Mouse (Mus musculus) Patski (cell line): ENCODE data around the gene Mtnr1b. TPM values are rescaled to one million over a fixed set of nuclear protein-coding genes. Genes with fewer than 3 reads are reported as not detected.

Experiments
- ATAC-seq: fragments of 100-300 bp; one replicate; pipeline ENCODE4 v1.8.0; 2021
- CTCF ChIA-PET: fragments of 350-600 bp; sonication (Branson Sonifier 250); formaldehyde crosslinking; loops from one replicate; lab custom pipeline; 2022; ENCODE audit warnings: inconsistent platforms; lab: Charles Lee
- POLR2A ChIA-PET: fragments of 350-600 bp; sonication (Branson Sonifier 250); formaldehyde crosslinking; loops from one replicate; lab custom pipeline; 2022; ENCODE audit warnings: antibody characterized with exemption, inconsistent platforms; lab: Charles Lee
- DNase-seq: peaks from one replicate; pipeline ENCODE4 v3.0.0-alpha.2; 2011; ENCODE audit warnings: low read depth, low spot score
- H3K27me3 ChIP-seq: fragments of 371-371 bp; one replicate; pipeline ENCODE4 v1.5.1; 2021
- CTCF ChIP-seq: fragments of 100-300 bp; IDR thresholded peaks from one replicate; pipeline ENCODE4 v1.5.1; 2021
- in situ Hi-C: fragments of 300-500 bp; cut with MboI; formaldehyde crosslinking; loops from 3 replicates; pipeline ENCODE4 v1.11.1; 2018; ENCODE audit warnings: low pct_unique_long_range_greater_than_20kb, mixed read lengths
- polyA plus RNA-seq: library from polyadenylated mRNA; unstranded; gene quantifications from one replicate; pipeline ENCODE4 v1.2.3, GENCODE M21; 2021

Gene Mtnr1b
- polyA plus RNA-seq, 1 experiment from 2014 or later: not detected

DNA sequence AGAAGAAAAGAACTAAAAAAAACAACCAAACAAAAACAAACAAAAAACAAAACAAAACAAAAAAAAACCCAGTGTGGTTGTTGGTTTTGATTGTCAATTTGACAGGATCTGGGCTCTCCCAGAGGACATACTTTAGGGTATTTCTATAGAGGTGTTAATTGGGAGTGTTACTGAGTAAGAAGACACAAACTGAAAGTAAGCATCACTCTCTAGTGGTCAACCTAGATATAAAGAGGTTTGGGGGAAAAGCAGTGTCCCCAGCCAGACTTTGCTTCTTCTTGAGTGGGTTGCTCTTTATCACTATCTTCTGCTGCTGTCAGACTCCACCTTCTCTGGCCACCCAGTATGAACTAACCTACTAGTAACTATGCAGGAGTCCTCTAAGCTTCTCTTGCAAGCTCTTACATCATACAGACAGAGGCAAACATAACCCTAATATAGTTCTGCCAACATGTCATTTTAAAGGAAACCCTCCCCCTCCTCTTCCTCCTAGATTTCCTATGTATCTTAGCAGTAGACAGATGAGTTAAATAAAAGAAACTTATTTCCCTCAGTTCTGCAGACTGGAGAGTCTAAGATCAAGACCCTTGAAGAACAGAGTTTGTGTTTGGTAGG is 71.8 kb downstream of the Mtnr1b start:
- H3K27me3 ChIP-seq: no peaks in the 10 kb centered on the region
- ATAC-seq (no peak), DNase-seq (no peak)
- in situ Hi-C loops: no loop called here
- ChIA-PET CTCF (interaction anchor here (1.4 kb wide), 1 partner anchor 11 kb away, joined by 4 read pairs; no protein-coding TSS in a partner anchor), POLR2A (no interaction called here)
- no peak for TF ChIP-seq CTCF

DNA sequence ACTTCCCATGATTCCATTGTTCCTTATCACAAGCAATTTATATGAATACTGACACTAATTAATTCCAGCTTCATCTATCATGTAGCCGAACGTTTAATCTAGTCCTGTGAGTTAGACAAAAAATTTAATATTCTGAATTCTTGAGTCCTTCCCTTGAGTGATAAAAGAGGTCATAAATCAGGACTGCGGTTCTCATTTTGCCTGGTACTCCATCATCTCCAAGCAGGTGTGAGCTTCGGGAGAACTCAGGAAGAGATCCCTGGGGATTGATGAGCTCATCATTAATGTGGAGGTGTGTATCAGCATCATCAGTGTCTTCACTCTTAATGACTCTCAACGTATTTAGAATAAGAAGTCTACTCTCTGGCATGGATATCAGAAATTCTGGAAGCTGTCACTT is 74.0 kb downstream of the Mtnr1b start:
- ATAC-seq: no peak
- H3K27me3 ChIP-seq: no peaks in the 10 kb centered on the region
- CTCF ChIA-PET: no interaction called here
- POLR2A ChIA-PET: no interaction called here
- in situ Hi-C loops: no loop called here
- DNase-seq: no peak
- TF ChIP-seq CTCF: no peak

DNA sequence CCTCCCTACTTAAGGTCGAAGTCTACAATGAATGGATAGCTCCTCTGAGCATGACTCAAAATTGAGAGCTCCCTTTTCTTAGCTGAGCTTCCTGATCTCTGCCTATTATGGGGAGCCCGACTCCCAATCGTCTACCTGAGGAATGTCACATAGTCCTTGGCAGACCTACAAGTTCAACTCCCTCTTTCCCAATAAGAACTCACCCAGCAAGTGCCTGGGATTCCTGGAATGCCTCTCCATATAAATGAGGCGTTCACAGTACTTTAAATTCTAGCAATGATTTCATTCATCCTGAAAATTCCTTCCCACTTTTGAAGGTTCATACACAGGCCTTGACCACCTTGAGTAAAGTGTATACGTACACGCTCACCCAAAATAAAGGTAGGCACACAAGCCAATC is 79.9 kb downstream of the Mtnr1b start:
- H3K27me3 ChIP-seq: no peaks in the 10 kb centered on the region
- in situ Hi-C loops: no loop called here
- no peak for DNase-seq
- no peak for TF ChIP-seq CTCF
- ChIA-PET CTCF (no interaction called here), POLR2A (no interaction called here)
- no peak for ATAC-seq

DNA sequence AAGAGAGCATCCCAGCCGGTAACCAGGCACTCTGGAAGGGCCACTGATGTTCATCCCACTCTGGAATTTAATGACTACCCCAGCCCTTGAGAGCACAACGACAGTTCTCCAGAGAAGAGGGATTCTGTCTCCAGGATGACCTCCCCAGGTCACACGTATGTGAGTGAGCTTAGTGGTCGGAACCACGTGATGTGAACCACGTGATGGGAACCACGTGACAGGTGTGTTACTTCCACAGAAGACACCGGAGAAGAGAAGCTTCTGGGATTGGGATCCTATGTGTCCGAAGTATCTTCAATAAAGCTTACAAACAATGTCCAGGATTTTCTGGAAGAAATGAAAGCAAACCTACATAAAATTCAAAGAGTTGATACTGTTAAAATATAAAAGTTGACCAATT is 82.3 kb downstream of the Mtnr1b start:
- ChIA-PET POLR2A (no interaction called here), CTCF (no interaction called here)
- ATAC-seq (no peak), DNase-seq (no peak)
- in situ Hi-C loops: no loop called here
- H3K27me3 ChIP-seq: no peaks in the 10 kb centered on the region
- TF ChIP-seq CTCF: no peak

DNA sequence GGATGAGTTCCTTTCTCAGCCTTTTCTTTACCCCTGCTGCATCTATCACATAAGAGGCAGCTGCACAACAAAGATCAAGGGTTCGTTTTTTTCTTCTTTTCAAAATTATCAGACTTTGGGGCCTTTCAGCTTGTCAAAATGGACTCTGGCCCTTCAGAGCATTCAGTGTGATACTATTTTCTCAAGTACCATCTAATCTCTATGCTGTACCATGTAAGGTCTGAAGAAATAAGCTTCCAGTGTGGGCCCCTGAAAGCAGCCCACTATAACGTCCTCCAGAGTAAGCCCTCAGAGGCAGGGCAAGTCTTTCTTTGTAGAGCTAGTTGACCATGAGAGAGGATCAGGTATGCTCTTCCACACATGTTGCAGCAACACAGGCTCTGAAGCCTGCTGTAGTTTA is 87.7 kb downstream of the Mtnr1b start:
- no peaks in the 10 kb centered on the region for H3K27me3 ChIP-seq
- DNase-seq (no peak), ATAC-seq (no peak)
- ChIA-PET POLR2A (no interaction called here), CTCF (no interaction called here)
- TF ChIP-seq CTCF: no peak
- in situ Hi-C loops: no loop called here

DNA sequence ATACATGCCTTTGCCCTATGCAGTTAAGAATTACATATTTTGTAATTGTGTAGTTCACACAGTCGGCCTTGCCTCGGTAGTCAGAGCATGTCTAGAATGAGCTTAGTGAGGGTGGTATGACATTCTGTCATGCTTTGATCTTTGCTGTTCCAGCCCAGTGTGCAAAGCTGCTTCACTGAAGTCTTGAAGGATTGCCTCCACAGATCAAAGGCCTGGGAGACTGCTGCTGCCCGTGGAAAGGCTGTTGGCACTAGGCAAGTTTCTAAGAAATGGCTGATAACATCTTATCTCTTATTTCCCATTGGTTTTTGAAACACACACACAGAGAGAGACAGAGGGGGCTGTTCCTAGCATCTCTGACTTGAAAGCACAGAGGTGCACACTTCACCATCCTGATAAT is 88.2 kb downstream of the Mtnr1b start:
- CTCF ChIA-PET: no interaction called here
- ATAC-seq (no peak), DNase-seq (no peak)
- POLR2A ChIA-PET: no interaction called here
- no peaks in the 10 kb centered on the region for H3K27me3 ChIP-seq
- in situ Hi-C loops: no loop called here
- TF ChIP-seq CTCF: no peak

DNA sequence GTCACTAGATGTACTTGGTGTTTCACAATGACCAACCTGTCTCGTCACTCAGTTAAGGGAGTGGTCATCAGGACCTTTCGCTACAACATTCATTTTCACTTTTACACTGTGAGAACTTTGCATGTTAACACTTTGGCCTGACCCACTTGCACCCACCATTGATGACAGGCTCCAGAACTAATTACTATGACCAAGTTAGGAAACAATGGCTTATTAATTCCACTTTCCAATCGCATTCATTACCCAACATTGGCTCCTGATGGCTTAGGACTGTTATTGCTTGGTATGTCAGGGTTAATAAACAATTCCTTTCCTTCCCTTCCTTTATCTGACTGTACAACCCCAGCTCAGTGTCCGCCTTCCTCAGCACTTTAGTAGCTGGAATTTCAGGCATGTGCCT is 92.4 kb downstream of the Mtnr1b start:
- ATAC-seq: no peak
- no peak for TF ChIP-seq CTCF
- ChIA-PET CTCF (no interaction called here), POLR2A (no interaction called here)
- in situ Hi-C loops: no loop called here
- no peaks in the 10 kb centered on the region for H3K27me3 ChIP-seq
- DNase-seq: no peak

DNA sequence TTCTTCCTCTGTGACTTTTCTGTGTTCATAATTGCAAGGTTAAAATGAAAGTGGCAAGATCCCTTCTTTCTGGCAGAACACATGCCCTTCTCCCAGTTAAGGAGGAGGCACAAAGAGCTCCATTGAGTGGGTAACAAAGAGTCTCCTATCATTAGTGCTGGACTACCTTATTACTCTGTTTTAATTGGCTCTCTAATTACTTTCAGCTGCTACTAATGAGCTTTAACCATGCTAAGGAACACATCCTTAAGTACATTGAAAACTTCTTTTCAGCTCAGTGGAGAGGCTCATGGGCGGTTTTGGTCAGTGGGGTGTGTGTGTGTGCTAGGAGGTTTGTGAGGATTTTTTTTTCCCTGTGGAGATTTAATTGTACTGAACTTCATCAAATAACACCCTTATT is 99.4 kb downstream of the Mtnr1b start:
- DNase-seq: no peak
- no peaks in the 10 kb centered on the region for H3K27me3 ChIP-seq
- in situ Hi-C loops: no loop called here
- POLR2A ChIA-PET: no interaction called here
- CTCF ChIA-PET: interaction anchor here (0.7 kb wide), 1 partner anchor 27 kb away, joined by 3 read pairs; no protein-coding TSS in a partner anchor
- TF ChIP-seq CTCF: no peak
- ATAC-seq: no peak

Other genes with a start within 250 kb of the Mtnr1b start
- not detected for gene Deup1, start 246.6 kb downstream of the Mtnr1b start, polyA plus RNA-seq
- 11.4 TPM for gene Slc36a4, start 164.8 kb downstream of the Mtnr1b start, polyA plus RNA-seq